Mouse (Mus musculus) lung, embryonic 14.5 days (tissue): ENCODE measurements around the gene Ank3. TPM values are rescaled to one million over a fixed set of nuclear protein-coding genes. Genes with fewer than 3 reads are reported as not detected.

Experiments
- ATAC-seq: fragments of 200-750 bp; cut with Nextera tagmentation; 2 replicates; pipeline ENCODE4 v1.8.0; 2017; ENCODE audit warnings: mild to moderate bottlenecking, moderate TSS enrichment, moderate library complexity; ENCODE audit not compliant: insufficient read depth
- DNase-seq: peaks from one replicate; pipeline ENCODE4 v3.0.0-alpha.2; 2015
- H3K27ac ChIP-seq: fragments of 300-500 bp; sonication (generic); 2 replicates; pipeline ENCODE4 v1.5.1; 2014; ENCODE audit warnings: low read depth, mild to moderate bottlenecking, moderate library complexity
- H3K27me3 ChIP-seq: fragments of 300-500 bp; sonication (generic); 2 replicates; pipeline ENCODE4 v1.6.1; 2014; ENCODE audit warnings: low read length, control low read depth; ENCODE audit not compliant: insufficient read depth
- H3K36me3 ChIP-seq: fragments of 300-500 bp; sonication (generic); 2 replicates; pipeline ENCODE4 v1.6.1; 2014; ENCODE audit warnings: control low read depth; ENCODE audit not compliant: insufficient read depth
- H3K4me1 ChIP-seq: fragments of 300-500 bp; sonication (generic); 2 replicates; pipeline ENCODE4 v1.6.1; 2014; ENCODE audit warnings: antibody characterized with exemption, control low read depth; ENCODE audit not compliant: insufficient read depth
- H3K4me2 ChIP-seq: fragments of 300-500 bp; sonication (generic); 2 replicates; pipeline ENCODE4 v1.6.1; 2014; ENCODE audit warnings: mild to moderate bottlenecking
- H3K4me3 ChIP-seq: fragments of 300-500 bp; sonication (generic); 2 replicates; pipeline ENCODE4 v1.5.1; 2014; ENCODE audit warnings: low read depth, low read length
- H3K9ac ChIP-seq: fragments of 300-500 bp; sonication (generic); 2 replicates; pipeline ENCODE4 v1.6.1; 2014
- H3K9me3 ChIP-seq: fragments of 300-500 bp; sonication (generic); 2 replicates; pipeline ENCODE4 v1.6.1; 2016; ENCODE audit warnings: low read depth, low read length, control low read depth
- CTCF ChIP-seq: IDR thresholded peaks from 2 replicates; pipeline ENCODE4 v1.5.1; 2016; ENCODE audit warnings: antibody characterized with exemption, low read depth
- WGBS: fragments of 180-500 bp; shearing (Covaris S2); extraction: QIAGEN DNeasy Blood & Tissue Kit; methylation state at CpG from one replicate; pipeline ENCODE4 v1.1.7; 2014; 5-methylcytosine and 5-hydroxymethylcytosine counted together
- polyA plus RNA-seq: library from polyadenylated mRNA; unstranded; fragments of >200 nt; fragmentation: Nextera tagmentation; extraction: Ambion mirVana; gene quantifications from 2 replicates; pipeline ENCODE4 v1.2.1, GENCODE M21; 2014

The Ank3 gene
- polyA plus RNA-seq, 1 experiment from 2014 or later, result 16.2 TPM

- no peak for DNase-seq
- H3K4me3 ChIP-seq, result no peak overlapping the region
- H3K4me2 ChIP-seq, result no peak overlapping the region
- no peak overlapping the region for H3K9ac ChIP-seq
- no peaks in the 10 kb centered on the region for H3K36me3 ChIP-seq
- no peaks in the 10 kb centered on the region; the same call in 1 of the 2 replicates for H3K4me1 ChIP-seq
- H3K27me3 ChIP-seq, result no peaks in the 10 kb centered on the region
- no peak for ATAC-seq
- H3K27ac ChIP-seq, result no peak overlapping the region
- no peak for TF ChIP-seq CTCF
- whole genome bisulfite sequencing, result 73% methylated on average over 2 of the region's 2 CpGs
- H3K9me3 ChIP-seq, result no peaks in the 10 kb centered on the region
Observed at GRCm38 (mm10) chr10:69709631-69710030, 311.1 kb downstream of the Ank3 start.

GRCm38 (mm10) chr10:69710802-69711201, 312.2 kb downstream of the Ank3 start:
- no peak overlapping the region for H3K4me3 ChIP-seq
- WGBS, result 77% methylated on average over 5 of the region's 5 CpGs

GRCm38 (mm10) chr10:69716907-69717306, 318.3 kb downstream of the Ank3 start:
- ATAC-seq (no peak), DNase-seq (no peak)
- H3K9me3 ChIP-seq, result no peaks in the 10 kb centered on the region
- 58% methylated on average over 4 of the region's 4 CpGs for WGBS
- no peak overlapping the region for H3K4me2 ChIP-seq
- no peak overlapping the region for H3K4me3 ChIP-seq
- peaks cover 9% of the 10 kb centered on the region; the same call in 1 of the 2 replicates for H3K4me1 ChIP-seq
- H3K36me3 ChIP-seq, result no peaks in the 10 kb centered on the region
- no peak for TF ChIP-seq CTCF
- H3K9ac ChIP-seq, result no peak overlapping the region
- H3K27me3 ChIP-seq, result no peaks in the 10 kb centered on the region
- no peak overlapping the region for H3K27ac ChIP-seq

More at GRCm38 (mm10) chr10:69710802-69711201, 312.2 kb downstream of the Ank3 start:
- no peak for ATAC-seq
- no peaks in the 10 kb centered on the region for H3K36me3 ChIP-seq
- H3K27ac ChIP-seq, result no peak overlapping the region
- H3K4me1 ChIP-seq, result no peaks in the 10 kb centered on the region; the same call in 1 of the 2 replicates
- no peak overlapping the region for H3K4me2 ChIP-seq
- H3K9me3 ChIP-seq, result no peaks in the 10 kb centered on the region
- H3K9ac ChIP-seq, result no peak overlapping the region
- no peak for TF ChIP-seq CTCF
- DNase-seq, result no peak
- no peaks in the 10 kb centered on the region for H3K27me3 ChIP-seq

- no peak for TF ChIP-seq CTCF
- Histone ChIP-seq H3K36me3 (no peaks in the 10 kb centered on the region), H3K27ac (no peak overlapping the region), H3K4me1 (peaks cover 9% of the 10 kb centered on the region; the same call in 1 of the 2 replicates), H3K9ac (no peak overlapping the region), H3K9me3 (no peaks in the 10 kb centered on the region), H3K4me3 (no peak overlapping the region), H3K27me3 (no peaks in the 10 kb centered on the region), H3K4me2 (no peak overlapping the region)
- DNase-seq (no peak), ATAC-seq (no peak)
- 70% methylated on average over 5 of the region's 5 CpGs for WGBS
Observed at GRCm38 (mm10) chr10:69719421-69719820, 320.8 kb downstream of the Ank3 start.

- peak; percentile 76 for DNase-seq
- no peak overlapping the region for H3K27ac ChIP-seq
Observed at GRCm38 (mm10) chr10:69719901-69720415, 321.4 kb downstream of the Ank3 start.

GRCm38 (mm10) chr10:69720452-69720851, 321.9 kb downstream of the Ank3 start:
- 75% methylated on average over 10 of the region's 10 CpGs for WGBS
- H3K9me3 ChIP-seq, result no peaks in the 10 kb centered on the region
- H3K9ac ChIP-seq, result no peak overlapping the region
- no peak overlapping the region for H3K27ac ChIP-seq
- ATAC-seq, result no peak
- H3K4me3 ChIP-seq, result no peak overlapping the region
- no peaks in the 10 kb centered on the region for H3K36me3 ChIP-seq
- H3K4me2 ChIP-seq, result no peak overlapping the region
- no peaks in the 10 kb centered on the region for H3K27me3 ChIP-seq
- no peak for TF ChIP-seq CTCF
- peaks cover 9% of the 10 kb centered on the region; the same call in 1 of the 2 replicates for H3K4me1 ChIP-seq
- DNase-seq, result no peak

More at GRCm38 (mm10) chr10:69719901-69720415, 321.4 kb downstream of the Ank3 start:
- Histone ChIP-seq H3K4me2 (no peak overlapping the region), H3K4me1 (peaks cover 9% of the 10 kb centered on the region; the same call in 1 of the 2 replicates), H3K27me3 (no peaks in the 10 kb centered on the region), H3K9me3 (no peaks in the 10 kb centered on the region), H3K36me3 (no peaks in the 10 kb centered on the region), H3K4me3 (no peak overlapping the region), H3K9ac (no peak overlapping the region)
- peak; percentile 24; the same call in 1 of the 2 replicates for ATAC-seq
- TF ChIP-seq CTCF, result no peak
- WGBS, result 39% methylated on average over 12 of the region's 12 CpGs

GRCm38 (mm10) chr10:69720899-69721490, 322.4 kb downstream of the Ank3 start:
- H3K4me2 ChIP-seq, result no peak overlapping the region
- H3K9me3 ChIP-seq, result no peaks in the 10 kb centered on the region
- no peak overlapping the region for H3K9ac ChIP-seq
- H3K4me1 ChIP-seq, result peaks cover 9% of the 10 kb centered on the region; the same call in 1 of the 2 replicates
- 75% methylated on average over 6 of the region's 6 CpGs for WGBS
- no peak overlapping the region for H3K4me3 ChIP-seq
- TF ChIP-seq CTCF, result no peak
- DNase-seq (no peak), ATAC-seq (no peak)
- H3K27ac ChIP-seq, result no peak overlapping the region
- H3K27me3 ChIP-seq, result no peaks in the 10 kb centered on the region
- H3K36me3 ChIP-seq, result no peaks in the 10 kb centered on the region
